Mouse (Mus musculus) neural tube, embryonic 14.5 days (tissue): Measurements from ENCODE around the gene AI837181. TPM values are rescaled to one million over a fixed set of nuclear protein-coding genes. Genes with fewer than 3 reads are reported as not detected.

Experiments
- ATAC-seq: fragments of 200-750 bp; cut with Nextera tagmentation; 2 replicates; pipeline ENCODE4 v1.8.0; 2017; ENCODE audit warnings: low read depth, mild to moderate bottlenecking, moderate TSS enrichment, moderate library complexity
- H3K27ac ChIP-seq: fragments of 300-500 bp; sonication (generic); 2 replicates; pipeline ENCODE4 v1.5.1; 2014; ENCODE audit warnings: low read depth, mild to moderate bottlenecking, control low read depth, low read length, moderate library complexity, mixed read lengths
- H3K27me3 ChIP-seq: fragments of 300-500 bp; sonication (generic); 2 replicates; pipeline ENCODE4 v1.6.1; 2014; ENCODE audit warnings: low read length; ENCODE audit not compliant: control insufficient read depth, insufficient read depth
- H3K36me3 ChIP-seq: fragments of 300-500 bp; sonication (generic); 2 replicates; pipeline ENCODE4 v1.6.1; 2014; ENCODE audit warnings: low read length, mixed read lengths; ENCODE audit not compliant: control insufficient read depth, insufficient read depth
- H3K4me1 ChIP-seq: fragments of 300-500 bp; sonication (generic); 2 replicates; pipeline ENCODE4 v1.6.1; 2014; ENCODE audit warnings: low read length; ENCODE audit not compliant: control insufficient read depth, insufficient read depth
- H3K4me2 ChIP-seq: fragments of 300-500 bp; sonication (generic); 2 replicates; pipeline ENCODE4 v1.6.1; 2014; ENCODE audit warnings: mild to moderate bottlenecking, low read depth, low read length, control low read depth
- H3K4me3 ChIP-seq: fragments of 300-500 bp; sonication (generic); 2 replicates; pipeline ENCODE4 v1.5.1; 2014; ENCODE audit warnings: low read depth, low read length, control low read depth, mixed read lengths
- H3K9ac ChIP-seq: fragments of 300-500 bp; sonication (generic); replicated peaks from 2 replicates; pipeline ENCODE4 v1.6.1; 2014; ENCODE audit warnings: low read depth, mild to moderate bottlenecking, control low read depth, low read length, mixed read lengths
- H3K9me3 ChIP-seq: fragments of 300-500 bp; sonication (generic); 2 replicates; pipeline ENCODE4 v1.6.1; 2016; ENCODE audit warnings: low read length; ENCODE audit not compliant: control insufficient read depth
- WGBS: fragments of 180-500 bp; shearing (Covaris S2); extraction: QIAGEN DNeasy Blood & Tissue Kit; methylation state at CpG from one replicate; pipeline ENCODE4 v1.1.7; 2014; 5-methylcytosine and 5-hydroxymethylcytosine counted together
- polyA plus RNA-seq: library from polyadenylated mRNA; unstranded; fragments of >200 nt; fragmentation: Nextera tagmentation; extraction: Ambion mirVana; gene quantifications from 2 replicates; pipeline ENCODE4 v1.2.1, GENCODE M21; 2014

The AI837181 gene
- polyA plus RNA-seq, 1 experiment from 2014 or later = 67.2 TPM

DNA sequence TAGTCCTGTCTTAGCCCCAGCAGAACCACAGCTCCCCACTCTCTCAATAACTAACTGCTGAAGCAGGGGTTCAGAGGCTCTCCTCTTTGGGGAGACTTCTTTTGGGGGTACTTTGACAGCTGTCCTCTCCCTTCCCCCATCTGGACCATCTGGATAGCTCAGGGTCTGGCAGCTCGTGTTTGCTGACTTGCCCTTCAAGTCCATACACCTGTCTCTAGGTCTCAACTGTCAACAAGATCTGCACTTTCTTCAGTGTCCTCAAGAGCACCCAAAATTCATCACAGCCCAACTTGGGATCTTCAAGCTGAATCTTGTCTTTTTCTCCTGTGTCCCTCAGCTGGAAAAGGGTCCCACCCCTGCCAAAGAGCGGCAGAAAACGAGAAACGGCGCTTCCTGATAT is 3.2 kb upstream of the AI837181 start:
- Histone ChIP-seq H3K27ac (no peak overlapping the region), H3K9me3 (no peaks in the 10 kb centered on the region), H3K36me3 (peaks cover 12% of the 10 kb centered on the region; the same call in 1 of the 2 replicates), H3K4me2 (no peak overlapping the region), H3K4me3 (no peak overlapping the region), H3K27me3 (no peaks in the 10 kb centered on the region), H3K4me1 (peaks cover 23% of the 10 kb centered on the region), H3K9ac (no peak overlapping the region)
- no peak for ATAC-seq
- WGBS = 93% methylated on average over 5 of the region's 5 CpGs

DNA sequence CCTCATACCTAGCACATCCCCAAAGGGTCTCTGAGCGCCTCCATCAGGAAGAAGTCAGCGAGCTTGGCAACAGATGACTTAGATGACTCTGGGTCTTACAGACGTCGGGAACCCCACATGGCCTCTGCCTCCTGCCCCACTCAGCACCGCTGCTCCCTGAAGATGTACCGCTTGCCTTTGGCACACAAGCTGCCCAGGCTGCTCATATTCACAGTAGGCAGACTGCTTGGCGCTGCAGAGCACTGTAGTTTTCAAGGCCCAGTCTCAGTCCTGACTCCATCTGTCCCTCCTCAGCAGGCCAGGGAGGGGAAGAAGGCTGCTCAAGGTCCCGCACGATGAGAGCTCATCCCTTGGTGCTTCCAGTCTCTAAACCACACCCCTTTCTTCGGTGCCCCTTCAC is 2.7 kb upstream of the AI837181 start:
- H3K27me3 ChIP-seq = no peaks in the 10 kb centered on the region
- no peak overlapping the region for H3K4me2 ChIP-seq
- H3K36me3 ChIP-seq = peaks cover 12% of the 10 kb centered on the region; the same call in 1 of the 2 replicates
- no peaks in the 10 kb centered on the region for H3K9me3 ChIP-seq
- H3K4me3 ChIP-seq = no peak overlapping the region
- 88% methylated on average over 10 of the region's 10 CpGs for WGBS
- no peak for ATAC-seq
- H3K9ac ChIP-seq = no peak overlapping the region
- H3K27ac ChIP-seq = no peak overlapping the region
- H3K4me1 ChIP-seq = peaks cover 24% of the 10 kb centered on the region

DNA sequence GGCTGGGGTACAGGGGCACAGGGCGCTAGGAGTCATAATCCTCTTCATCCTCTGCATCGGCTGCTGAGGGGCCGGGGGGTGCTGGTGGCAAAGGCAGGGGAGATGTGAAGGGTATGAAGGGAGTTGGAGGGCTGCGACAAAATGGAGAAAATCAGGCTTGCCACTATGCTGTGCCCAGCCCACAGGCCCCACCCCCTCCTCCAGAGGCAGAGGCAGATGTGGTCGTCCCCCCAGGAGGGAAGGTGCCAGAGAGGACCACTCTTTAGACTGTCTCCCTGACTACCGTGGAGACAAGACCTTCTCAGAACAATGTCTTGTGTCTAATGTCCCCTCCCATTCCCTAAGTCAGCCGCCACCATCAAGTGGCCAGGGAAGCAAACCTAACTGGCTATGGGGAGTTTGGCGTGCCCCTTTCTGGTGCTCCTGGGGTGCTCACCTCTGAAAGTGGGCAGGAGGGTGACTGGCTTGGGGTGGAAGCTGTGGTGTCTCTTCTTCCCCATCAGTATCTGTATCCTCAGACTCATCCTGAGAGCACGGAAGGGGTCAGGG is 2.0 kb upstream of the AI837181 start:
- peaks cover 26% of the 10 kb centered on the region for H3K4me1 ChIP-seq
- H3K9me3 ChIP-seq = no peaks in the 10 kb centered on the region
- no peaks in the 10 kb centered on the region for H3K27me3 ChIP-seq
- 79% methylated on average over 9 of the region's 9 CpGs for WGBS
- peak overlapping the region; percentile 83 for H3K9ac ChIP-seq
- H3K4me3 ChIP-seq = no peak overlapping the region; the same call in 1 of the 2 replicates
- no peak overlapping the region for H3K27ac ChIP-seq
- H3K4me2 ChIP-seq = peak overlapping the region; percentile 55
- H3K36me3 ChIP-seq = peaks cover 12% of the 10 kb centered on the region; the same call in 1 of the 2 replicates
- no peak for ATAC-seq

DNA sequence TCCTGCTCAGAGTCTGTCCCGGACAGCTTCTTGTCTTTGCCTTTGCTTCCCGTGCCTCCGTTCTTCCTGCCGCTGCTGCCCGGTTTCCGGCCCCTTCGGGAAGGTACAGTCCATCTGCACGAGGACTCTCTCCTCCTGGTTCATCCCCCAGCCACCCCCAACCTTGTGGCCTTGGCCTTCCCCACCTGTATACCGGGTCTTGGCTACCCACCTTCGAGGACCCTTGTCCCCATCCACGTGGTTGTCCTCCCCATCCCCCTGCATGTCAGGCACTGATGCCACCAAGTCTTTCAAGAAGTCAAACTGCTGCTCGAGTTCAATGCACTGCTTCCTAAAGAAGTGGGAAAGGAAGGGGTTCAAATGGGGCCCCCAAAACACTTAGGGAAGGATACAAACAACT is 1.4 kb upstream of the AI837181 start:
- H3K9me3 ChIP-seq = no peaks in the 10 kb centered on the region
- peak overlapping the region; percentile 83 for H3K9ac ChIP-seq
- H3K4me2 ChIP-seq = peak overlapping the region; percentile 55
- 68% methylated on average over 12 of the region's 12 CpGs for WGBS
- H3K27ac ChIP-seq = no peak overlapping the region
- ATAC-seq = no peak
- H3K27me3 ChIP-seq = no peaks in the 10 kb centered on the region
- peaks cover 26% of the 10 kb centered on the region for H3K4me1 ChIP-seq
- peak overlapping the region; percentile 66 for H3K4me3 ChIP-seq
- peaks cover 12% of the 10 kb centered on the region; the same call in 1 of the 2 replicates for H3K36me3 ChIP-seq

DNA sequence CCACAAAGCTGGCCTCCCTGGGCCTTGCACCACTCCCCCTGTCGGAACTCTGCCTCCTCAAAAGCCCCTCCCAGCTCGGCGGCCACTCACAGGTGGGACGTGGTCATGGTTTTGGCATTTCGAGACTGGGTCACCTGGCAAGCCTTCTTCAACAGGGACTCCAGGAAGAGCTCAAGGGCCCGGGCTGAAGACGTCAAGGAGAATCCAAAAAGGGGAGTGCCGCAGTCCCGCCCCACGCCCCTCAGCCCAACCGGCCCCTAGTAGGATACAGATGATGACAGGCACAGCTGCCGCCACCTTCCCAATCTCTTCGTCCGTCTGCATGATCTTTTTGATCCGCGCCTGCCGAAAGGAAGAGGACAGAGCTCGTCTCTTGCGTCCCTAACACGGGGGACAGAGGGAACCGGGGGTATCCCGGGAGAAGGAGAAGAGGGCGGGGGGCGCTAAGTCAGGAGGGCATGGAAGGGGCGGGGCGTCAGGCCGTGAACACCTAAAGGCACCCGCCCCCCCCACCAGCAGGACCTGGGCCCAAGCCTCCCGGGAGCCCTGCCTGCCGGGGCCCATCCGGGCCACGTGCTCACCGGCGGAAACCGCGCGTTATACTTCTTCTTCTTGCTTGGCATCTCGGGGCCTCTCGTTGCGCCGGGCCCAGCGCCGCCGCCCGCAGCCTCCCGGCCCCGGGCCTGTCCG is 707 bp upstream of the AI837181 start:
- peak; percentile 59 for ATAC-seq
- H3K4me2 ChIP-seq = peak overlapping the region; percentile 55
- WGBS = under 1% methylated on average over 44 of the region's 48 CpGs
- H3K27ac ChIP-seq = peak overlapping the region; percentile 80
- H3K4me1 ChIP-seq = peaks cover 26% of the 10 kb centered on the region
- H3K9ac ChIP-seq = peak overlapping the region; percentile 83
- H3K36me3 ChIP-seq = peaks cover 12% of the 10 kb centered on the region; the same call in 1 of the 2 replicates
- no peaks in the 10 kb centered on the region for H3K9me3 ChIP-seq
- peak overlapping the region; percentile 66 for H3K4me3 ChIP-seq
- no peaks in the 10 kb centered on the region for H3K27me3 ChIP-seq

DNA sequence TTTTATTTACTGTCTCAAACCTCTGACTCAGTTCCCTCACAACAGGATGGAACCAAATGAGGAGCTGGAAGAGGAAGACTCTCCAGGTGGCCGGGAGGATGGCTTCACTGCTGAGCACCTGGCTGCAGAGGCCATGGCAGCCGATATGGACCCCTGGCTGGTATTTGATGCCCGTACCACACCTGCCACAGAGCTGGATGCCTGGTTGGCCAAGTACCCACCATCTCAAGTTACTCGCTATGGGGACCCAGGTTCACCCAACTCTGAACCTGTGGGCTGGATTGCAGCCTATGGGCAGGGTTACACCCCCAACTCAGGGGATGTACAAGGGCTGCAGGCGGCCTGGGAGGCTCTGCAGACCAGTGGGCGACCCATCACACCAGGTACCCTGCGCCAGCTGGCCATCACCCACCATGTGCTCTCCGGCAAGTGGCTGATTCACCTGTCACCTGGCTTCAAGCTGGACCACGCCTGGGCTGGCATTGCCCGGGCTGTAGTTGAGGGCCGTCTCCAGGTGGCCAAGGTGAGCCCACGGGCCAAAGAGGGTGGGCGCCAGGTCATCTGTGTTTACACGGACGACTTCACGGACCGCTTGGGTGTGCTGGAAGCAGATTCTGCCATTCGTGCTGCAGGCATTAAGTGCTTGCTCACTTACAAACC is 1.1 kb downstream of the AI837181 start:
- 93% methylated on average over 18 of the region's 18 CpGs for WGBS

DNA sequence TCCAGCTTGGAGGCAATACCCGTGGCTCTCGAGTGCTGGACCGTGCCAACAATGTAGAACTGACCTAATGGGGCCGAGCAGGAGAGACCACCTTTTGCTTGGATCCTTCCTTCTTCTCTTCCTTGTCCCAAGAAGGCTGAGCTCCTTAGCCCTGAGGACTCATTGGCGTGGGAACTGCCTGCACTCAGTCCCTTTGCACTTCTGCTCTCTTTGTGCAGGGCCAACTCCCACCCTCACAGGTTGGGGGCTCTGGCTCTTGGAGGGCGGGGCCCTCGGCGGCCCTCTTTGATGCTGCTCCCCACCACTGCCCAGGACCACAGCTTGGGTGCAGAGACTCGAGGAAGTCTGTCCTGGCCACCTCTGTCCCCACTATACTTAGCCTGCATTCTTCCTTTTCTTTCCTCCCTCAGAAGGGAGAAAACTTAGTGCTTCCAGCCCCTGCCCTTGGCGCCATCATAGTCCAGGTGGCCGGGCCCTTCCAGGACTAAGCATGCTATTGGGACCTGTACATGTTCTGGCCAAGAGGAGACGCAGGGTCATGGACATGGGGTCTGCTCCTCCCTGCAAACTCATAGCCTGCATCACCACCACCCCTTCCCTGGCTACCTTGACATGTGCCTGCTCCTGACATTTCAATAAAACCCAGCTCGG is 1.8 kb downstream of the AI837181 start:
- H3K4me2 ChIP-seq = peak overlapping the region; percentile 84; the same call in 1 of the 2 replicates
- no peak for ATAC-seq
- peaks cover 26% of the 10 kb centered on the region for H3K4me1 ChIP-seq
- WGBS = 96% methylated on average over 13 of the region's 13 CpGs
- H3K27me3 ChIP-seq = no peaks in the 10 kb centered on the region
- H3K27ac ChIP-seq = no peak overlapping the region
- H3K9me3 ChIP-seq = no peaks in the 10 kb centered on the region
- H3K9ac ChIP-seq = 0 out of 2 replicates have a peak overlapping the region, but pooled peaks have one; percentile 0
- no peak overlapping the region for H3K4me3 ChIP-seq
- H3K36me3 ChIP-seq = peaks cover 6% of the 10 kb centered on the region; the same call in 1 of the 2 replicates

More for the DNA sequence above, 1.1 kb downstream of the AI837181 start:
- Histone ChIP-seq H3K4me3 (peak overlapping the region; percentile 66), H3K27me3 (no peaks in the 10 kb centered on the region), H3K36me3 (peaks cover 7% of the 10 kb centered on the region; the same call in 1 of the 2 replicates), H3K9ac (peak overlapping the region; percentile 83), H3K4me2 (peak overlapping the region; percentile 84), H3K9me3 (no peaks in the 10 kb centered on the region), H3K27ac (peak overlapping the region; percentile 86; the same call in 1 of the 2 replicates), H3K4me1 (peaks cover 26% of the 10 kb centered on the region)
- no peak for ATAC-seq

DNA sequence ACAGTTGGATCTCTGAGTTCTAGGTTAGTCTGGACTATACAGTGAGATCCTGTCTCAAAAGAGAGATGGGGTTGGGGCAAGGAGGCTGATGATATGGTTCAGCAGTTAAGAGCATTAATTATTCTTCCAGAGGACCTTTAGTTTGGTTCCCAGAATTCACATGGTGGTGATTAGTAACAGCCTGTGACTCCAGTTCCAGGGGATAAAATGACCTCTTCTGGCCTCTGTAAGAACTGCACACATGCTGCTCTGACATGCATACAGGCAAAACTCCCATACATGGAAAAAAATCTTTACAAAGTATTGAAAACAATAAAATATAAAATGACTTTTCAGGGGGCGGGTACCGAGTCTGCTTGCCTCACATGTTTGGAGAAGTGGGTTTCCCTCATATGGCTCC is 3.1 kb downstream of the AI837181 start:
- Histone ChIP-seq H3K27me3 (no peaks in the 10 kb centered on the region), H3K9me3 (no peaks in the 10 kb centered on the region), H3K4me3 (no peak overlapping the region), H3K9ac (no peak overlapping the region), H3K36me3 (0 out of 2 replicates have a peak, but pooled peaks cover 3% of the 10 kb centered on the region), H3K4me2 (no peak overlapping the region), H3K27ac (no peak overlapping the region), H3K4me1 (peaks cover 22% of the 10 kb centered on the region)
- ATAC-seq = no peak
- WGBS = 85% methylated on average over 2 of the region's 2 CpGs
